Mouse (Mus musculus): ENCODE results near the gene Msrb1.

DNA sequence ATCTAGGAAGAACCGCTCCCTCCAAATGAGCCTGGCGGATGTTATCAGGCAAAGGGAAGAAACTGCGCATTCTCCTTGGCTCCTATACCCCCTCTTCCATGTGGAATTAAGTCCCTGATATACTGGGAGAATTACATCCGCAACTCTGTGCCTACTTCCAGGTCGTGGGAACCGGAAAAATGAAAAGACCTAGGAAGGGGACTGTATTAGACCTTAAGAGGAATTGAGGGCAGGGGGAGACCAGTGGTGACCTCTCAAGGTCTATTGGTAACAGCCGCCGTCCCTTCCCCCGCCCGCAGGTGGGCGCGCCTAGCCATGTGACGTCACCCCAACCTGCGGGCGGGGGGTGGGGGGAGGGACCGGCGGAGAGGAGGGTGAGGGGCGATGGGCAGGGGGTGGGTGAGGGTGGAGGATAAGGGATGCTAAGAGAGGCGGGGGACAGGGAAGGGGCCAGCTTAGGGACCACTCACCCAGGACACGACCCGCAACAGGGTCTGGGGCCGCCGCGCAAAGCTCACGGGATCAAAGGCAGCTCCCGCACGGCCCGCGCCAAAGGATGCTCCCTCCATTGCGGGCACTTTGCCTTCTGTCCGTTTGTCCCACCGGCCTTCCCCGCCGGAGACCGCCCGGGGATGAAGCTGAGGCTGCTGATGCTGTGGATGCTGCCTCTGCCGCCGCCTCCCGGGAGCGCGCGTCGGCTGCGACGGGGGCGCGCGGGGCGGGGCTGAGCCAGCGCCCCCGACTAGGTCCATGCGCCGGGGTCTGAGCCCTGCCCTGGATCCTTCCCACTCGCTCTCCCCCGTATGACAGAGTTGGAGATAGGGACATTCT is 47.0 kb upstream of the Msrb1 start, which contains the start of gene Syngr3:
- TF ChIP-seq TAL1 (IDR thresholded peaks at IDR 0.05; ENCODE audit: low read length) (no peak), GATA1 (IDR thresholded peaks at IDR 0.05; ENCODE audit: low read length) (no peak)

Measured in erythroblast, embryonic 14.5 days (primary cell).